Mouse (Mus musculus) liver, adult 2 months (tissue): Measurements from ENCODE around the gene Pim1. TPM values are rescaled to one million over a fixed set of nuclear protein-coding genes. Genes with fewer than 3 reads are reported as not detected.
"Not testable (repeated sequence)": the region's sequence is repeated elsewhere in the genome, so short reads cannot be mapped to it uniquely, and the experiment has no call there.

ENCODE experiments used
- DNase-seq: peaks from one replicate; pipeline ENCODE4 v3.0.0-alpha.2; 2011; ENCODE audit warnings: low read depth, low spot score; ENCODE audit errors: extremely low read depth
- H3K27ac ChIP-seq: fragments of 200-500 bp; replicated peaks from 2 replicates; pipeline ENCODE4 v1.5.1; 2012; ENCODE audit warnings: low read depth, mild to moderate bottlenecking, control low read depth, inconsistent platforms, low read length; ENCODE audit not compliant: insufficient read depth
- H3K27me3 ChIP-seq: fragments of 200-500 bp; 2 replicates; pipeline ENCODE4 v1.6.1; 2012; ENCODE audit warnings: mild to moderate bottlenecking, moderate library complexity, low read length, inconsistent platforms; ENCODE audit not compliant: control insufficient read depth, insufficient read depth
- H3K36me3 ChIP-seq: fragments of 200-500 bp; 2 replicates; pipeline ENCODE4 v1.6.1; 2012; ENCODE audit warnings: low read length, inconsistent platforms; ENCODE audit not compliant: control insufficient read depth, insufficient read depth
- H3K4me1 ChIP-seq: fragments of 200-500 bp; 2 replicates; pipeline ENCODE4 v1.6.1; 2011; ENCODE audit warnings: low read length; ENCODE audit not compliant: control insufficient read depth, insufficient read depth
- H3K4me3 ChIP-seq: fragments of 200-500 bp; 2 replicates; pipeline ENCODE4 v1.5.1; 2011; ENCODE audit warnings: low read depth, mild to moderate bottlenecking, control low read depth, low read length, moderate library complexity; ENCODE audit not compliant: insufficient read depth
- H3K79me2 ChIP-seq: fragments of 200-500 bp; 2 replicates; pipeline ENCODE4 v1.6.1; 2012; ENCODE audit warnings: inconsistent platforms, mild to moderate bottlenecking, low read length, moderate library complexity; ENCODE audit not compliant: control insufficient read depth, insufficient read depth
- H3K9ac ChIP-seq: fragments of 200-500 bp; 2 replicates; pipeline ENCODE4 v1.6.1; 2012; ENCODE audit warnings: low read depth, mild to moderate bottlenecking, control low read depth, inconsistent platforms, low read length
- CTCF ChIP-seq: fragments of 200-500 bp; IDR thresholded peaks from 2 replicates; pipeline ENCODE4 v1.5.1; 2011; ENCODE audit warnings: low read depth, low read length, control low read depth
- POLR2A ChIP-seq: fragments of 200-500 bp; IDR thresholded peaks from 2 replicates; pipeline ENCODE4 v1.6.1; 2011; ENCODE audit warnings: low read length, control low read depth; ENCODE audit not compliant: insufficient read depth; ENCODE audit errors: extremely low read depth
- WGBS: fragments of 180-500 bp; shearing (Covaris S2); methylation state at CpG from one replicate; pipeline ENCODE4 v1.1.7; 2018; 5-methylcytosine and 5-hydroxymethylcytosine counted together
- polyA plus RNA-seq: library from polyadenylated mRNA; depleted of rRNA; stranded (reverse); fragments of >200 nt; gene quantifications from 2 replicates; pipeline ENCODE4 v1.2.3, GENCODE M21; 2012
- total RNA-seq: library from RNA; depleted of rRNA; stranded (reverse); fragments of >200 nt; gene quantifications from 2 replicates; pipeline ENCODE4 v1.2.3, GENCODE M21; 2014

The Pim1 gene
- total and polyA plus RNA-seq, 2 experiments = 9.5 to 16.0 TPM

DNA sequence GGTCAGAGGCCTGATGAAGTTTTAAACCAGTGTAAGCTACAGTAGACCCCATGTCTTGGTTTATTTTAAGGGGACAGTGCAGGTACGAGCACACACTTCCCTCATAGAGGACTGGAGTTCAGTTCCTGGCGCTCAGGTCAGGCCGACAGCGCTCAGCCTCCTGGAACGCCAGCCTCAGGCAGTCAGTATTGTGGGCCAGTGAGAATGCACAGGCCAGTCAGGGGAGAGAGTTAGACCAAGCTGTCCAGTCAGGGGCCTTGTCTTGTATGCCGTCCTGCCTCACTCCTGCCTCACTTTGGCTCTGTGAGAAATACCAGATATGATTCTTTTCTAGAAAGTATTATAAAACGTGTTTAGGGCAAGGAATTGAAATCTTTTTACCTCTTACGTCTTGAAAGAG is 42.5 kb upstream of the Pim1 start:
- H3K79me2 ChIP-seq = no peaks in the 10 kb centered on the region
- no peaks in the 10 kb centered on the region for H3K36me3 ChIP-seq
- H3K27me3 ChIP-seq = no peaks in the 10 kb centered on the region
- 90% methylated on average over 8 of the region's 8 CpGs for WGBS
- no peak overlapping the region for H3K27ac ChIP-seq
- no peak overlapping the region for H3K9ac ChIP-seq
- H3K4me3 ChIP-seq = no peak overlapping the region
- H3K4me1 ChIP-seq = no peaks in the 10 kb centered on the region
- DNase-seq = no peak
- TF ChIP-seq POLR2A = no peak
- TF ChIP-seq CTCF = no peak

DNA sequence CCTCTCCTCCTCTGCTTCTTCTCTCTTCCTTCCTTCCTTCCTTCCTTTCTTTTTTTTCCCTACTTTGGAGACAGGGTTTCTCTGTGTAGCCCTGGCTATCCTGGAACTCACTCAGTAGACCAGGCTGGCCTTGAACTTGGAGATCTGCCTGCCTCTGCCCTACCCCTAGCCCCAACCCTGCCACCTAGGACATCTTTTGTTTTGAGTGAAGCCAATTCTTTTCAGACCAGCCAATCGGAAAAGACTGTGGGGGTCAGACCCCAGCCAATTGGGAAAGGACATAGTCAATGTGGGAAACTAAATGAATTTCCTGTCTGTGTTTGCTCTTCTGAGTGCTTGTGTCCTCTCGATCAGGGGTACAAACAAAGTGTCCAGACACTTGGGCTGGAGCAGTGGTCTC is 42.0 kb upstream of the Pim1 start:
- no peak overlapping the region for H3K4me3 ChIP-seq
- no peak overlapping the region for H3K27ac ChIP-seq
- H3K9ac ChIP-seq = no peak overlapping the region
- 48% methylated on average over 2 of the region's 2 CpGs for WGBS
- TF ChIP-seq POLR2A = no peak
- no peak for TF ChIP-seq CTCF
- no peaks in the 10 kb centered on the region for H3K36me3 ChIP-seq
- no peaks in the 10 kb centered on the region for H3K79me2 ChIP-seq
- H3K4me1 ChIP-seq = no peaks in the 10 kb centered on the region
- no peaks in the 10 kb centered on the region for H3K27me3 ChIP-seq
- no peak for DNase-seq

DNA sequence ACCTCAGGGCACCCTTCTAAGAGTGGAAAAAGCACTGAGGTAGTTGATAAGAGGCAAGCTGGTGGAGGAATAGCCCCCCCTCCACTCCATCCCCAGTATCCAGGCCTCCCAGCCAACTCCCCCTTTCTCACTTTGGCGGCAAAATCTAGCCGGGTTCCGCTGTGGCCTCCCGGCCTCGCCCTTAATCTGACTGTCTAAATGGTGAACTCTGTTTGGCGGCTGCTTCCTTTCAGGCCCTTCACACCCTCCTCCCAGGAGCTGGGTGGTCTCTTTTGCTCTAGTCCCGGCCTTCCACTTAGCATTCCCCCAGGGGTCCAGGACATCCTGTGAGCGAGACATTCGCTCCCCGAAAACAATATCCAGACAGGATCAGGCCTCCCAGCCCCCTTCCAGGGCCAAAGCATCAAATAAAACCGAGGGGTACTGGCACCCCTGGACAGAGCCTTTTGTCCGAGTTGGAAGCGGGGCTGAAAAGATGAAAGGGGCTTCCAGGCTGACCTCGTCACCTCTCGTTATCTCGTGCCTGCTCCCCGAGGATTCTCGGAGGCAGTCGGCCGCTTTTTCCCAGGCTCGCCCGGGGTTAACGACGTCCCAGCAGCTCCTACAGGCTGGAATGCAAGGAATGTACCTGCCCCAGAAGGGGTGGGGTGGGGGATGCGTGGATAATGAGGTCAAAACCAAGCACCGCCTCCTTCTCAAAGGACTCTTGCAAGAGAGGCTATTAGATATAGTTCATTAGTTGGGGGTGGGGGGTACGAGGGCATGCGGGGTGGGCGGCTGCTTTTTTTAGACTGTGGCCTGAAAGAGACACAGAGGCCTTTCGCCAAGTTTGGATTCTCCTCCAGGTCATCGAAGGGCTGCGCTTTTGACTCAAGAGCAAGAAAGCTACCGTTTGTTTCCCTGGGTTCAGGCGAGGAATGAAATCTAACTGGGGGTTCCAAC is 39.4 kb upstream of the Pim1 start:
- H3K79me2 ChIP-seq = no peaks in the 10 kb centered on the region
- H3K27ac ChIP-seq = 0 out of 2 replicates have a peak overlapping the region, but pooled peaks have one; percentile 16
- no peak overlapping the region for H3K9ac ChIP-seq
- no peaks in the 10 kb centered on the region for H3K27me3 ChIP-seq
- no peak overlapping the region for H3K4me3 ChIP-seq
- WGBS = 60% methylated on average over 34 of the region's 34 CpGs
- DNase-seq = no peak
- H3K4me1 ChIP-seq = peaks cover 5% of the 10 kb centered on the region; the same call in 1 of the 2 replicates
- TF ChIP-seq CTCF (no peak), POLR2A (no peak)
- H3K36me3 ChIP-seq = no peaks in the 10 kb centered on the region

GRCm38 (mm10) chr17:29451841-29452210 is 38.7 kb upstream of the Pim1 start:
- TF ChIP-seq CTCF = no peak
- TF ChIP-seq POLR2A = no peak
- Histone ChIP-seq H3K27ac (no peak overlapping the region), H3K4me3 (no peak overlapping the region), H3K36me3 (no peaks in the 10 kb centered on the region), H3K27me3 (no peaks in the 10 kb centered on the region), H3K9ac (no peak overlapping the region), H3K4me1 (peaks cover 10% of the 10 kb centered on the region), H3K79me2 (no peaks in the 10 kb centered on the region)
- whole genome bisulfite sequencing = 84% methylated on average over 8 of the region's 8 CpGs
- no peak for DNase-seq

GRCm38 (mm10) chr17:29454119-29454518 is 36.4 kb upstream of the Pim1 start:
- whole genome bisulfite sequencing = 76% methylated on average over 3 of the region's 3 CpGs
- not testable (repeated sequence) for DNase-seq, H3K79me2 ChIP-seq, H3K4me3 ChIP-seq, H3K36me3 ChIP-seq, H3K27me3 ChIP-seq, H3K27ac ChIP-seq, H3K9ac ChIP-seq
- TF ChIP-seq CTCF = peak; percentile 33; the same call in 1 of the 2 replicates
- H3K4me1 ChIP-seq = peaks cover 18% of the 10 kb centered on the region
